Mouse (Mus musculus): ENCODE results near the gene Aloxe3. TPM values are rescaled to one million over a fixed set of nuclear protein-coding genes. Genes with fewer than 3 reads are reported as not detected.

The Aloxe3 gene
- 0.09 and 0.39 TPM in 2 replicates for polyA plus RNA-seq (2015; fragmentation: Nextera tagmentation; extraction: Ambion mirVana)

DNA sequence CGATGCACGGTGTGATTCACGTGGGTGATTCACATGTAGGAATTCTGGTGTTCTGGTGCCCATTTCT lies at the start of gene Aloxe3:
TSS of gene Aloxe3 (plus strand) at position 45 of the 67 bp plus-strand sequence.
- peaks cover 24% of the 10 kb centered on the region for H3K27me3 ChIP-seq (ENCODE audit: control insufficient read depth, insufficient read depth, low read depth, low read length)
- ATAC-seq (ENCODE audit: low read depth), result no peak
- H3K9ac ChIP-seq (ENCODE audit: low read depth, low read length), result peak within 1 kb of the TSS; percentile 66
- peak within 1 kb of the TSS; percentile 65 for H3K27ac ChIP-seq (ENCODE audit: low read length)
- H3K4me2 ChIP-seq (ENCODE audit: low read depth, low read length), result peak within 1 kb of the TSS; percentile 90
- H3K9me3 ChIP-seq (replicated peaks; ENCODE audit: control insufficient read depth, low read length), result no peaks in the 10 kb centered on the region
- H3K36me3 ChIP-seq (ENCODE audit: control insufficient read depth, insufficient read depth), result no peaks in the 10 kb centered on the region
- H3K4me3 ChIP-seq (ENCODE audit: low read depth, low read length), result peak within 1 kb of the TSS; percentile 74
- WGBS (ENCODE audit: insufficient replicate concordance), result 3% methylated on average over 3 of the region's 3 CpGs
- peaks cover 38% of the 10 kb centered on the region for H3K4me1 ChIP-seq (ENCODE audit: control insufficient read depth, low read depth, low read length)

DNA sequence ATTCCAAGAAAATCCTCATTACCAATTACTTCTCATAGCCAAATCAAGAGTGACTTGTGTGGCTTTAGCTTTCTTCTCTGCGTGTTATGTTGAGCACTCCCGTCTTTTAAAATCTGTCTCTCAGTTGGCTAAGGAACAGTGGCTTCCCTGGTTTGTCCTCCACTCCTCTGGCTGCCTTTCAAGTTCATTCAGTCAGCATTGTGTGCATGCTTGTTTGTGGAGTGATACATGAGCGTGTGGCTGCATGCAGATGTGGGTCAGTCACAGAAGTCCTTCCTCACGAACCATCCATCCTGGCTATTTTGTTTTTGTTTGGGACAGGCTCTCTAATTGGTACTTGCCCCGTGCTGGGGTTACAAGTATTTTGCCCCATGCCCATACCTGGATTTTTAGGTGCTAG lies 49.1 kb upstream of the Aloxe3 start:
- ATAC-seq (ENCODE audit: low read depth), result no peak
- Histone ChIP-seq H3K27ac (ENCODE audit: low read length) (no peak overlapping the region), H3K4me1 (ENCODE audit: control insufficient read depth, low read depth, low read length) (peaks cover 26% of the 10 kb centered on the region), H3K4me3 (ENCODE audit: low read depth, low read length) (no peak overlapping the region), H3K27me3 (ENCODE audit: control insufficient read depth, insufficient read depth, low read depth, low read length) (no peaks in the 10 kb centered on the region), H3K9me3 (replicated peaks; ENCODE audit: control insufficient read depth, low read length) (no peaks in the 10 kb centered on the region), H3K36me3 (ENCODE audit: control insufficient read depth, insufficient read depth) (no peaks in the 10 kb centered on the region), H3K9ac (ENCODE audit: low read depth, low read length) (no peak overlapping the region), H3K4me2 (ENCODE audit: low read depth, low read length) (no peak overlapping the region)
- WGBS (ENCODE audit: insufficient replicate concordance), result 63% methylated on average over 5 of the region's 5 CpGs

DNA sequence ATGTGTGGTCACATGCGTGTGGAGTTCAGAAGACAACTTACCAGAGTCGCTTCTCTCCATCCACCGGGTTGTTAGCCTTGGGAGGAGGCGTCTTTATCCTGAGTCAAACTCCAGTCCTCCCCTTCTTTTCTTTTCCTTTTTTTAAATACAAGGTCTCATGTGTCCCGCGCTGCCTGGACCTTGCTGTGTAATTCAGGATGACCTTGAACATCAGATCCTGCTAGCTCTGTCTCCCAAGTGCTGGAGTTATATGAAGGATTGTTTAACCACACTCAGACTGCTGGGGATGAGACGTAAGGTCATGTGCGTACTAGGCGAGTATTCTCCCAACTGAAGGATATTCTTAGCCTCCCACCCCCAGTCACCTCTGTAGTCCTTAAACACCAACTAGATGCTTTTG lies 48.4 kb upstream of the Aloxe3 start:
- no peak overlapping the region for H3K27ac ChIP-seq (ENCODE audit: low read length)
- H3K4me2 ChIP-seq (ENCODE audit: low read depth, low read length), result no peak overlapping the region
- peaks cover 21% of the 10 kb centered on the region for H3K4me1 ChIP-seq (ENCODE audit: control insufficient read depth, low read depth, low read length)
- no peak overlapping the region for H3K9ac ChIP-seq (ENCODE audit: low read depth, low read length)
- no peaks in the 10 kb centered on the region for H3K27me3 ChIP-seq (ENCODE audit: control insufficient read depth, insufficient read depth, low read depth, low read length)
- no peaks in the 10 kb centered on the region for H3K36me3 ChIP-seq (ENCODE audit: control insufficient read depth, insufficient read depth)
- H3K4me3 ChIP-seq (ENCODE audit: low read depth, low read length), result no peak overlapping the region
- WGBS (ENCODE audit: insufficient replicate concordance), result 71% methylated on average over 9 of the region's 9 CpGs
- ATAC-seq (ENCODE audit: low read depth), result no peak
- H3K9me3 ChIP-seq (replicated peaks; ENCODE audit: control insufficient read depth, low read length), result no peaks in the 10 kb centered on the region

DNA sequence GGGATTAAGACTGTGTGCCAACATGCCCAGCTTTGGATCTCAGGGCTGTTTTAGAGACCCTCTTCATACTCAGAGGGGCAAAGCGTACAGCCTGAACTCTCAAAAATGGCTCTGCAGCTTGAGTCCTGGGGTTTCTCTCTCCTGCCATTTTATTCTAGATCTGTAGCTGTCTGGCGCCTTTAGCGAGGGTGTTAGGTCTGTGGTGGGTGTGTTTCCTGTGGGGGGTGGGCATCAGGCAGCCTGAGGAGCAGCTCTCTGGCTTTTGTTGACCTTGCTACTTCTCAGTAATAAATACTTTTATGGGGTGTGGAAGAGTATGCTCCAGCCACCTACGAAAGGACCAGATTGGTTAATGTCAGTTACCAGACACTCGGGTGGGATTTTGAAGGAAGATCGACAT lies 47.7 kb upstream of the Aloxe3 start:
- Histone ChIP-seq H3K9me3 (replicated peaks; ENCODE audit: control insufficient read depth, low read length) (no peaks in the 10 kb centered on the region), H3K27ac (ENCODE audit: low read length) (no peak overlapping the region), H3K27me3 (ENCODE audit: control insufficient read depth, insufficient read depth, low read depth, low read length) (no peaks in the 10 kb centered on the region), H3K4me1 (ENCODE audit: control insufficient read depth, low read depth, low read length) (peaks cover 17% of the 10 kb centered on the region), H3K4me2 (ENCODE audit: low read depth, low read length) (no peak overlapping the region), H3K4me3 (ENCODE audit: low read depth, low read length) (no peak overlapping the region), H3K36me3 (ENCODE audit: control insufficient read depth, insufficient read depth) (no peaks in the 10 kb centered on the region), H3K9ac (ENCODE audit: low read depth, low read length) (no peak overlapping the region)
- 73% methylated on average over 6 of the region's 6 CpGs for WGBS (ENCODE audit: insufficient replicate concordance)
- ATAC-seq (ENCODE audit: low read depth), result no peak

DNA sequence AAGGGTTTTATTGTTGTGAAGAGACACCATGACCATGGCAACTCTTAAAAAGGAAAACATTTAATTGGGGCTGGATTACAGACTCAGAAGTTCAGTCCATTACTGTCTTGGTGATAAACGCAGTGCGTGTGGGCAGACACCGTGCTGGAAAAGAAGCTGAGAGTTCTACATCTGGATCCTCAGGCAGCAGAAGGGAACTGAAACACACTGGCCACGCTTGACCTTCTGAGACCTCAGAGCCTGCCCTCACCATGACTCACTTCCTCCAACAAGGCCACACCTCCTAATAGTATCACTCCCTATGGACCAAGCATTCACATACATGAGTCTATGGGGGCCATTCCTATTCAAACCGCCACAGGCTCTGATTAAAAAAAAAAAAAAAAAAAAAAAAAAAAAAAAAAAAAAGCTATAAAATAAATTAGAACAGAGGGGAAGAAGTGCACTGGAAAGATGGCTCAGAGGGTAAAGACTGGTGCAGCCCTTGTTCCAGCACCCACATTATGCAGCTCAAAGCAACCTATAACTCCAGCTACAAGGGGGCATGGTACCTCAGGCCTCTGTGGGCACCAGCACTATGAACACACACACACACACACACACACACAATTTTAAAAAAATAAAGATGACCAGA lies 46.8 kb upstream of the Aloxe3 start:
- Histone ChIP-seq H3K4me1 (ENCODE audit: control insufficient read depth, low read depth, low read length) (peaks cover 10% of the 10 kb centered on the region), H3K4me2 (ENCODE audit: low read depth, low read length) (no peak overlapping the region), H3K27me3 (ENCODE audit: control insufficient read depth, insufficient read depth, low read depth, low read length) (no peaks in the 10 kb centered on the region), H3K4me3 (ENCODE audit: low read depth, low read length) (no peak overlapping the region), H3K9me3 (replicated peaks; ENCODE audit: control insufficient read depth, low read length) (no peaks in the 10 kb centered on the region), H3K9ac (ENCODE audit: low read depth, low read length) (no peak overlapping the region), H3K27ac (ENCODE audit: low read length) (no peak overlapping the region), H3K36me3 (ENCODE audit: control insufficient read depth, insufficient read depth) (no peaks in the 10 kb centered on the region)
- ATAC-seq (ENCODE audit: low read depth), result peak; percentile 54
- WGBS (ENCODE audit: insufficient replicate concordance), result 53% methylated on average over 5 of the region's 5 CpGs

DNA sequence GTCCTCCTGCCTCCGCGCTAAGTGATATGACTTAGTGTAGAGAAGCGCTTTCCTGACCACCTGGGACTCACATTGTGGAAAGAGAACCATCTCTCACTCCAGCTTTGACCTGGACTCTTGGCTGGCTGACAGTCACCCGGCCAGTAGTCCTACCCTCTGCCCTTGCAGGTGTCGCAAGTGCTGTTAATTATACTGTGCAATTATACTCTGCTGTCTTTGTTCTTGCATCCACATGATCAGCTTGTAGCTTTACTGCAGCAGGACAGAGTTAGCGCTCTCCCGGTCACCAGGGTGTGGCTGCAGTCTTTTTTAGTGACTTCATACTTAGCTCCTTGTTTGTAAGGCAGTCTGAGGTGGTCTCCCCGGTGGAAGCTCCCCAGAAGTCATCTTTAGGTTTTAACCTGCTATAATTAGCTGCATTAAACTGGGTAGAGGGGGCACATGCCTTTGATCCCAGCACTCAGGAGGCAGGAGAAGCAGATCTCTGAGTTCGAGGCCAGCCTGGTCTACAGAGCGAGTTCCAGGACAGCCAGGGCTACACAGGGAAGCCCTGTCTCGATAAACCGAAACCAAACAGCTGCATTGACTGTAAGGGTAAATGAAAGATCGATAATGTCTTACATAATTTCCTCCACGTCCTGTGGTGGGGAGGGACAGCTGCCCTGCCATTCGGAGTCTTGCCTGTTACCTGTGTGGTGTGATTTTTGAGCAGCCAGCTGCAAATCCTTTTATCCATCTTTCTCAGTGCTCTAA lies 45.4 kb upstream of the Aloxe3 start:
- H3K27ac ChIP-seq (ENCODE audit: low read length), result no peak overlapping the region
- no peaks in the 10 kb centered on the region for H3K36me3 ChIP-seq (ENCODE audit: control insufficient read depth, insufficient read depth)
- no peak for ATAC-seq (ENCODE audit: low read depth)
- WGBS (ENCODE audit: insufficient replicate concordance), result 70% methylated on average over 15 of the region's 15 CpGs
- no peaks in the 10 kb centered on the region for H3K9me3 ChIP-seq (replicated peaks; ENCODE audit: control insufficient read depth, low read length)
- no peak overlapping the region for H3K4me3 ChIP-seq (ENCODE audit: low read depth, low read length)
- no peak overlapping the region for H3K9ac ChIP-seq (ENCODE audit: low read depth, low read length)
- no peaks in the 10 kb centered on the region for H3K27me3 ChIP-seq (ENCODE audit: control insufficient read depth, insufficient read depth, low read depth, low read length)
- no peaks in the 10 kb centered on the region for H3K4me1 ChIP-seq (ENCODE audit: control insufficient read depth, low read depth, low read length)
- no peak overlapping the region for H3K4me2 ChIP-seq (ENCODE audit: low read depth, low read length)

DNA sequence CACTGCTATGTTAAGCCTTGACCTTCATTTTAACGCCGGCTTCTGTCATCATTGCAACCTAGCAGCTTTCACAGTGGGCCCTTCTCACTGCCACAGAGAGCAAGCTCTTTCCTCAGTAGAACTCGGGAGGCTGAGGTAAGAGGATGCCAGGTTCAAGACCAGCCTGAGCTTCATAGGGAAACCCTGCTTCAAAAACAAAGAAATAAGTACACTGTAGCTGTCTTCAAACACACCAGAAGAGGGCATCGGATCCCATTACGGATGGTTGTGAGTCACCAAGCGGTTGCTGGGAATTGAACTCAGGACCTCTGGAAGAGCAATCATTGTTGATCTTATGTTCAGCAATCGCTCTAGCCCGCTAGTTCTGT lies 44.9 kb upstream of the Aloxe3 start:
- WGBS (ENCODE audit: insufficient replicate concordance), result 78% methylated on average over 8 of the region's 8 CpGs
- Histone ChIP-seq H3K36me3 (ENCODE audit: control insufficient read depth, insufficient read depth) (no peaks in the 10 kb centered on the region), H3K4me2 (ENCODE audit: low read depth, low read length) (no peak overlapping the region), H3K4me1 (ENCODE audit: control insufficient read depth, low read depth, low read length) (no peaks in the 10 kb centered on the region; the same call in 1 of the 2 replicates), H3K9ac (ENCODE audit: low read depth, low read length) (no peak overlapping the region), H3K27ac (ENCODE audit: low read length) (no peak overlapping the region), H3K4me3 (ENCODE audit: low read depth, low read length) (no peak overlapping the region), H3K9me3 (replicated peaks; ENCODE audit: control insufficient read depth, low read length) (no peaks in the 10 kb centered on the region), H3K27me3 (ENCODE audit: control insufficient read depth, insufficient read depth, low read depth, low read length) (no peaks in the 10 kb centered on the region)
- ATAC-seq (ENCODE audit: low read depth), result no peak

DNA sequence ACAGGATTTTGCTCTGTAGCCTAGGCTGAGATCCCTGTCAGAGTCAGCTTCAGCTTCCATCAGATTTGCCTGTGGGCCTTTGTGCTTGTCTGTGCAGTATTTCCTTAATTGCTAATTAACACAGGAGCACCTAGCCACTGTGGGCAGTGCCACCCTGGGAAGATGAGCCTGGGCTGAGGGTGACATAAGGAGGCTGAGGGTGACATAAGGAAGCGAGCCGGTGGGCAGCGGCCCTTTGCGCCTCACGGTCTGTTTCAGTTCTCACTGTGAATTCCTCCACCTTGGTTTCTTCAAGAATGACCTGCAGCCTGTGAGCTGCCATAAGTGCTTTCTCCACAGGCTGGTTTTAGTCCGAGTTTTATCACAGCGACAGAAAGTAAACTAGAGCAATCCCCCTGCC lies 44.1 kb upstream of the Aloxe3 start:
- WGBS (ENCODE audit: insufficient replicate concordance), result 70% methylated on average over 7 of the region's 7 CpGs
- ATAC-seq (ENCODE audit: low read depth), result no peak

DNA sequence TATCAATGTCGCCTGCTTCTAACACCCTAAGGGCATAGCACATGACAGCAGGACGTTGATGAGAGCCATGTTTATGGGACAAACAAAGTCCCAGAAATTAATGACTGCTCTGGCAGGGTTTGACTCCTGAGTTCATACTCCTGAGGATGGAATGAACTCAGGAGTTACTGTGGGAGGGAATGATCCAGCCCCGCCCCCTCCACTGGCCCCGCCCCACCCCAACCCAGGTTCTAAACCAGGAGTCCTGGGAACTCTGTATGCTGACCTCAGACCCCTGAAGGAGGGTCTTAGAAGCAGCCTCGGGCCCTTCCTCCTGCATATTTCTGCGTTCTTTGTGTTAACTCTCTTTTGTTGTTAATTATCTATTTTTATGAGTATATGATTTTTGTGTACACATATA lies 40.1 kb upstream of the Aloxe3 start:
- H3K4me3 ChIP-seq (ENCODE audit: low read depth, low read length), result no peak overlapping the region
- no peak overlapping the region for H3K4me2 ChIP-seq (ENCODE audit: low read depth, low read length)
- peaks cover 24% of the 10 kb centered on the region for H3K4me1 ChIP-seq (ENCODE audit: control insufficient read depth, low read depth, low read length)
- 66% methylated on average over 6 of the region's 6 CpGs for WGBS (ENCODE audit: insufficient replicate concordance)
- no peak for ATAC-seq (ENCODE audit: low read depth)
- no peak overlapping the region for H3K9ac ChIP-seq (ENCODE audit: low read depth, low read length)
- no peak overlapping the region for H3K27ac ChIP-seq (ENCODE audit: low read length)
- H3K9me3 ChIP-seq (replicated peaks; ENCODE audit: control insufficient read depth, low read length), result no peaks in the 10 kb centered on the region
- H3K36me3 ChIP-seq (ENCODE audit: control insufficient read depth, insufficient read depth), result peaks cover 6% of the 10 kb centered on the region; the same call in 1 of the 2 replicates
- no peaks in the 10 kb centered on the region for H3K27me3 ChIP-seq (ENCODE audit: control insufficient read depth, insufficient read depth, low read depth, low read length)

More for the DNA sequence above, 44.1 kb upstream of the Aloxe3 start:
- no peak overlapping the region for H3K9ac ChIP-seq (ENCODE audit: low read depth, low read length)
- no peak overlapping the region for H3K27ac ChIP-seq (ENCODE audit: low read length)
- no peaks in the 10 kb centered on the region; the same call in 1 of the 2 replicates for H3K4me1 ChIP-seq (ENCODE audit: control insufficient read depth, low read depth, low read length)
- H3K36me3 ChIP-seq (ENCODE audit: control insufficient read depth, insufficient read depth), result no peaks in the 10 kb centered on the region
- H3K27me3 ChIP-seq (ENCODE audit: control insufficient read depth, insufficient read depth, low read depth, low read length), result no peaks in the 10 kb centered on the region
- no peak overlapping the region for H3K4me2 ChIP-seq (ENCODE audit: low read depth, low read length)
- no peaks in the 10 kb centered on the region for H3K9me3 ChIP-seq (replicated peaks; ENCODE audit: control insufficient read depth, low read length)
- no peak overlapping the region for H3K4me3 ChIP-seq (ENCODE audit: low read depth, low read length)
